Mouse (Mus musculus) ovary, adult 18-20 months (tissue): Measurements from ENCODE around the gene Zfp335.

Experiments used
- DNase-seq: peaks from one replicate; pipeline ENCODE4 v3.0.0; 2022; ENCODE audit warnings: low spot score, mixed read lengths

Gene Zfp335

GRCm38 (mm10) chr2:164911086-164912048 is at the start of gene Zfp335:
TSS of gene Zfp335 (minus strand) at chr2:164911757.
- peak; percentile 91 for DNase-seq

- DNase-seq, result no peak
Measured at GRCm38 (mm10) chr2:164960716-164961441, 49.3 kb upstream of the Zfp335 start, which contains the start of gene Slc12a5. TSS of gene Slc12a5 (plus strand) at chr2:164960802.

GRCm38 (mm10) chr2:164957548-164958315 is 46.2 kb upstream of the Zfp335 start:
- DNase-seq, result no peak

GRCm38 (mm10) chr2:164956195-164956594 is 44.6 kb upstream of the Zfp335 start:
- DNase-seq, result no peak

- no peak for DNase-seq
Measured at GRCm38 (mm10) chr2:164955725-164956124, 44.2 kb upstream of the Zfp335 start.

GRCm38 (mm10) chr2:164953224-164953623 is 41.7 kb upstream of the Zfp335 start:
- peak; percentile 37 for DNase-seq

- no peak for DNase-seq
Measured at GRCm38 (mm10) chr2:164952448-164952847, 40.9 kb upstream of the Zfp335 start.

- no peak for DNase-seq
Measured at GRCm38 (mm10) chr2:164951745-164952144, 40.2 kb upstream of the Zfp335 start.

GRCm38 (mm10) chr2:164950501-164950900 is 38.9 kb upstream of the Zfp335 start:
- no peak for DNase-seq

- DNase-seq, result no peak
Measured at GRCm38 (mm10) chr2:164948962-164949361, 37.4 kb upstream of the Zfp335 start.

GRCm38 (mm10) chr2:164947930-164948329 is 36.4 kb upstream of the Zfp335 start:
- no peak for DNase-seq

GRCm38 (mm10) chr2:164947506-164947905 is 35.9 kb upstream of the Zfp335 start:
- DNase-seq, result no peak

GRCm38 (mm10) chr2:164942692-164943290 is 31.2 kb upstream of the Zfp335 start:
- DNase-seq, result no peak

- no peak for DNase-seq
Measured at GRCm38 (mm10) chr2:164940140-164940830, 28.7 kb upstream of the Zfp335 start, which contains the start of gene Mmp9. TSS of gene Mmp9 (plus strand) at chr2:164940780.

- no peak for DNase-seq
Measured at GRCm38 (mm10) chr2:164939106-164939505, 27.5 kb upstream of the Zfp335 start.

GRCm38 (mm10) chr2:164938146-164939091 is 26.9 kb upstream of the Zfp335 start:
- DNase-seq, result peak; percentile 48

- no peak for DNase-seq
Measured at GRCm38 (mm10) chr2:164935991-164936390, 24.4 kb upstream of the Zfp335 start.

- DNase-seq, result no peak
Measured at GRCm38 (mm10) chr2:164933534-164933933, 22.0 kb upstream of the Zfp335 start.

GRCm38 (mm10) chr2:164930706-164931581 is 19.4 kb upstream of the Zfp335 start:
- DNase-seq, result no peak
